Comparison of ENCODE assay signal across 9 mouse cellular contexts in genomic region chr6:85765532-85765931, GRCm38 (mm10). TPM values are rescaled to one million over a fixed set of nuclear protein-coding genes. Genes with fewer than 3 reads are reported as not detected.
DNase-seq lines count a peak whose midpoint lies in the region; ATAC-seq and TF ChIP-seq lines count a peak whose summit lies in the region.
"Not testable (repeated sequence)": the region's sequence is repeated elsewhere in the genome, so short reads cannot be mapped to it uniquely, and the experiment has no call there.
"Had no signal": no experiment of that assay in that cellular context is flagged by ENCODE, and none has a peak within 500 bp of the region (broad histone marks: within the 10 kb centered on the region; RNA-seq: fewer than 3 reads in every experiment).

Gene Nat8f3 (minus strand): TSS chr6:85765754.

- H3K4me3 ChIP-seq in midbrain, embryonic 14.5 days (replicated peaks; ENCODE audit: low read depth, low read length); small intestine, adult 2 months (ENCODE audit: low read depth, low read length): not testable (repeated sequence)

- not testable (repeated sequence) for H3K27ac ChIP-seq in midbrain, embryonic 14.5 days (replicated peaks; ENCODE audit: low read depth, low read length); small intestine, adult 2 months (ENCODE audit: insufficient read depth, low read depth, low read length)

- not testable (repeated sequence) for H3K4me2 ChIP-seq in midbrain, embryonic 14.5 days (ENCODE audit: low read length)

- TF ChIP-seq CTCF in small intestine, adult 2 months (IDR thresholded peaks at IDR 0.05; ENCODE audit: extremely low read depth, insufficient read length, insufficient replicate concordance, low read depth, low read length), result 0 out of 2 replicates have a peak, but pooled peaks have one; percentile 7

- not testable (repeated sequence) for H3K9ac ChIP-seq in midbrain, embryonic 14.5 days (replicated peaks; ENCODE audit: low read length)

- 67% methylated on average over 13 of the region's 13 CpGs for WGBS in midbrain, embryonic 14.5 days
- 46% methylated on average over 13 of the region's 13 CpGs for WGBS in small intestine, adult 2 months

- DNase-seq in CD4-positive, CD25-positive, alpha-beta regulatory T cell, adult 2 months (ENCODE audit: low read depth, low spot score), result peak; percentile 2
- peak; percentile 62 for DNase-seq in adrenal gland, postnatal 14 days
- peak; percentile 7 for DNase-seq in embryo, embryonic 10.5 days (ENCODE audit: low spot score)
- peak; percentile 12 for DNase-seq in gastrocnemius, postnatal 25 days
- DNase-seq in kidney, adult 18-20 months, result peak; percentile 56
- DNase-seq in left cerebral cortex, adult 18-20 months (ENCODE audit: low spot score in 2 of 2), result peak; percentile 7 to 22
- peak; percentile 13 for DNase-seq in midbrain, embryonic 14.5 days

- not testable (repeated sequence) for TF ChIP-seq POLR2A in small intestine, adult 2 months (IDR thresholded peaks at IDR 0.05; ENCODE audit: low read depth, low read length)

- H3K27me3 ChIP-seq in midbrain, embryonic 14.5 days (ENCODE audit: control insufficient read depth, insufficient read depth, low read length); small intestine, adult 2 months (ENCODE audit: control insufficient read depth, insufficient read depth, low read length): not testable (repeated sequence)

- H3K4me1 ChIP-seq in midbrain, embryonic 14.5 days (ENCODE audit: control insufficient read depth, insufficient read depth, low read length); small intestine, adult 2 months (ENCODE audit: control insufficient read depth, insufficient read depth, insufficient read length, low read length): not testable (repeated sequence)

- ATAC-seq in midbrain, embryonic 14.5 days (ENCODE audit: low FRiP score, low TSS enrichment), result not testable (repeated sequence)

- not testable (repeated sequence) for H3K9me3 ChIP-seq in midbrain, embryonic 14.5 days (ENCODE audit: control insufficient read depth, low read length)

- not testable (repeated sequence) for H3K36me3 ChIP-seq in midbrain, embryonic 14.5 days (ENCODE audit: control insufficient read depth, insufficient read depth, low read length); small intestine, adult 2 months (ENCODE audit: control insufficient read depth, insufficient read depth, low read length)

RNA-seq across cellular contexts. Expression of gene Nat8f3, which starts in this region (rescaled TPM):
- total RNA-seq in adrenal gland, postnatal 14 days (2021), result 0.68 TPM in 1 of 2 replicates, not detected in the other
- total RNA-seq in gastrocnemius, postnatal 25 days (2021), result under 1 TPM in 1 of 2 experiments, not detected in 1; 0.46 TPM
- 1 to 10 TPM; 3.3 to 4.1 TPM for total RNA-seq in left cerebral cortex, adult 18-20 months (2021)
- polyA plus RNA-seq in midbrain, embryonic 14.5 days (2014; fragmentation: Nextera tagmentation; extraction: Ambion mirVana), result 0.18 and 0.43 TPM in 2 replicates
- 0.62 and 2.8 TPM in 2 replicates for polyA plus RNA-seq in small intestine, adult 2 months (2012; rRNA removed)
- polyA plus RNA-seq: limb, embryonic 15.5 days had no signal

Comparison
In these comparisons a context has a peak if more than half of its experiments do, and no peak if none do; other contexts are left out.
1. Peak in DNase-seq in adrenal gland, postnatal 14 days; RNA of the gene not detected or under 1 TPM.
2. Peak in DNase-seq in gastrocnemius, postnatal 25 days; RNA of the gene not detected or under 1 TPM.
3. Peak in DNase-seq in midbrain, embryonic 14.5 days; RNA of the gene not detected or under 1 TPM.
4. DNase-seq: peak in every context shown above with its lines; median percentile 62 in adrenal gland, postnatal 14 days; 56 in kidney, adult 18-20 months; 14 in left cerebral cortex, adult 18-20 months; 13 in midbrain, embryonic 14.5 days; 12 in gastrocnemius, postnatal 25 days; 7 in embryo, embryonic 10.5 days; 2 in CD4-positive, CD25-positive, alpha-beta regulatory T cell, adult 2 months.